Mouse (Mus musculus) bone marrow macrophage, adult 2 months (primary cell): ENCODE results near the gene H6pd.

Experiments
- CTCF ChIP-seq: IDR thresholded peaks from 2 replicates; pipeline ENCODE4 v1.5.1; 2012; ENCODE audit warnings: low read depth, mild to moderate bottlenecking, low read length, moderate library complexity
- POLR2A ChIP-seq: IDR thresholded peaks from 2 replicates; pipeline ENCODE4 v1.6.1; 2012; ENCODE audit warnings: mild to moderate bottlenecking, low read depth, low read length, borderline replicate concordance

- TF ChIP-seq POLR2A (no peak), CTCF (no peak)
These were observed 14.6 kb downstream of the H6pd start for GRCm38 (mm10) chr4:149994218-149994617.
